Mouse (Mus musculus): ENCODE measurements at regions not wholly inside any gene's neighbourhood (a gene's known extent, or its start where the extent isn't known, plus 50 kb on each side); places are given as distances from the start of the nearest gene placed in this dataset.

DNA sequence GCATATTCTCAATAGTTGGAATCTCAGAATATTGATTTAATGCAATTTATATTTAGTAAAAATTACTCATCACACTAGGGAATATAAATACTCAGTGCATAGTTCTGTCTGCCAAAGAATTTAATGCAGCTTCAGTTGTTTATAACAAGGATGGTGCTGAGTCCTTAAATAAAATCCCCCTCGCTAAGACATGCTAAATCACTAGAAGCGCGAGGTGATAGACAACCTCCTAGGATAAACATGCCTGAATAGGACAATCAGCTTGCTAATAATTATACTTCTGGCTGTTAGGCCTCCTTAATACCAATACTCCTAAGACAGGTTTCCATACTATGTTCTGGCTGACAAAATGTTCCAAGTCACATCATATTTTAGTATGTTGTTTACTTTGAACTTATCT lies 3650.0 kb downstream of the 9330182O14Rik start:
- no peaks in the 10 kb centered on the region for H3K27me3 ChIP-seq (replicated peaks)
- H3K9ac ChIP-seq: no peak overlapping the region
- H3K36me3 ChIP-seq: no peaks in the 10 kb centered on the region
- H3K27ac ChIP-seq (ENCODE audit: poor library complexity, severe bottlenecking): no peak overlapping the region
- WGBS: 84% methylated on average over 3 of the region's 3 CpGs
- H3K4me3 ChIP-seq: no peak overlapping the region
- no peaks in the 10 kb centered on the region for H3K9me3 ChIP-seq (replicated peaks)
- H3K4me1 ChIP-seq (replicated peaks): no peaks in the 10 kb centered on the region
- H3K4me2 ChIP-seq: no peak overlapping the region
- ATAC-seq (ENCODE audit: insufficient number of reproducible peaks, low FRiP score): no peak

- whole genome bisulfite sequencing: 72% methylated on average over 4 of the region's 4 CpGs
- no peak overlapping the region for H3K4me2 ChIP-seq
- H3K4me1 ChIP-seq (replicated peaks): no peaks in the 10 kb centered on the region
- ATAC-seq (ENCODE audit: insufficient number of reproducible peaks, low FRiP score): no peak
- H3K27me3 ChIP-seq (replicated peaks): no peaks in the 10 kb centered on the region
- H3K9ac ChIP-seq: no peak overlapping the region
- no peaks in the 10 kb centered on the region for H3K9me3 ChIP-seq (replicated peaks)
- H3K36me3 ChIP-seq: no peaks in the 10 kb centered on the region
- no peak overlapping the region for H3K4me3 ChIP-seq
- no peak overlapping the region for H3K27ac ChIP-seq (ENCODE audit: poor library complexity, severe bottlenecking)
Observed at GRCm38 (mm10) chr15:43803342-43803741, 3669.2 kb downstream of the 9330182O14Rik start.
